Mouse (Mus musculus) heart, adult 18-20 months (tissue): ENCODE data around the gene Wdfy4. TPM values are rescaled to one million over a fixed set of nuclear protein-coding genes. Genes with fewer than 3 reads are reported as not detected.

ENCODE experiments used
- DNase-seq, 2 experiments: peaks; one replicate each; pipeline ENCODE4 v3.0.0; 2021 to 2022; ENCODE audit warnings: mixed read lengths in 1 of 2
- total RNA-seq, 2 experiments: library from RNA; stranded (reverse); gene quantifications; 2 replicates each; pipeline ENCODE4 v1.2.3; 2021

The Wdfy4 gene
- total RNA-seq, 2 experiments from 2014 or later = 4.0 to 7.5 TPM

DNA sequence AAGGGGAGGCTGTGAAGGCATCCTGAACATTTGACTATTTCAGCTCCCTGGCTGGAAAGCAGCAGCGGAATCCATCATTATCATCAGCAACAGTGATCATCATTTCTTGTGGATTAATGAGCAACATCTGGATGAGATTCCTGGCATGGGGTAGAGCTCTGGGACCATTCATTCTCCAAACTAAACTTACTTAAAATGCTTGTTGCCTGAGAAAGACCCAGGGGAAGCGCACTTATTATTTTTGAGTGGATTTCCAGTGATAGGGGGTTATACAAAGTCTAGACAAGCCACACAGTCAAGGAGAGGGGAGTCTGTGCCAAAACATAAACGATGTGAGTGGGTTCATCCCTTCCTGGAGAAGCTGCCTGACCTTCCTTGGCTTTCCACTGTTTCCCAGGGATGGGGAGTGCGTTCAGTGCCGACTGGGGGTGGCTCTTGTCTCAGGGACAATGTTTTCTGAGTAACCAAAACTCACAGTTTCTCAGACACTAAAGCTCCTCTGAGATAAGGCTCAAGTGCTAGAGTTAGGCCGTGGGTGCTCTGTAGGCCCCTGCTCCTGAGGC is 201.1 kb downstream of the Wdfy4 start:
- DNase-seq = peak; percentile 10 to 35

GRCm38 (mm10) chr14:32970700-32971099 is 214.6 kb downstream of the Wdfy4 start:
- DNase-seq = no peak

GRCm38 (mm10) chr14:32964742-32965141 is 220.6 kb downstream of the Wdfy4 start:
- no peak for DNase-seq

DNA sequence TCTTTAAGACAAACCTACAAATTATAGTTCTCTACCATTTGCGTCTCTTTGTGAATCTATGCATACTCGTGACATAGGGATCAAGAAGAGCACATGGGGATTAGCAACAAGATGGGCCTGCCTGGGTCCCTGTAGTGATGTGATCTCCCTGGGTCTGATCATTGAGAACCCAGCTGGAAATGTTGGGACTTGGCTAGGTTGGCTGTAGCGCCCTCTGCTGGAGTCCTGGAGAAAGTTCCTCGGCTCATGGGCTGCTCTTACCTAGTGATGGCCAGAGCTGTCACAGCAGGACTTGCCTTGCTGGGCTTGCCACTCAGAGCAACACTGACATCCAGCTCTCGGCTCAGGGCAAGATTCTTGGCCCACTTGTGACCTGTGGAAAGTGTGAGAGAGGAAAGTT is 224.8 kb downstream of the Wdfy4 start:
- DNase-seq = peak; percentile 61 to 83

GRCm38 (mm10) chr14:32958671-32959070 is 226.6 kb downstream of the Wdfy4 start:
- peak; percentile 16 to 23 for DNase-seq

DNA sequence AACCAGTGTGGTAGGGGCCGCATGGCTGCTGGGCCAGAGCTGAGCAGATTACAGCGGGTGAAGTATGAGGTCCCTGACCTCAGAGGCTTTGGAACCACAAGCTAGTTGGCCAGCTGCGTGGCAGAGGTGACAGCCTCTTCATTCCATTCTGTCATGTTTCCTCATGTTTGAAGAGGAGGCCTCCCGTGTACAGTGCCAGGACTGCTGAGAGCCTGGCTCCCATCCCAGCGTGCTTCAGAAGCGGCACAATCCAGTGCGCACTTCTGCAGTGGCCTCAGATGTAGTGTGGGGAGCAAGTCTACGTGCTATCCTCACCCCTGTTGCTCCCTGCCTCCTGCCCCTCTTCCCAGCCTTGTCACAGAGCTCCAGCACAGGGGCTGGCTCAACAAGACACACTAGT is 228.8 kb downstream of the Wdfy4 start:
- peak; percentile 73 to 76 for DNase-seq

GRCm38 (mm10) chr14:32950312-32951301 is 234.7 kb downstream of the Wdfy4 start:
- peak; percentile 67 to 81 for DNase-seq

GRCm38 (mm10) chr14:32947512-32947911 is 237.8 kb downstream of the Wdfy4 start:
- DNase-seq = peak; percentile 49 to 56

- DNase-seq = no peak
These were observed 246.1 kb downstream of the Wdfy4 start for GRCm38 (mm10) chr14:32939217-32939616.

DNA sequence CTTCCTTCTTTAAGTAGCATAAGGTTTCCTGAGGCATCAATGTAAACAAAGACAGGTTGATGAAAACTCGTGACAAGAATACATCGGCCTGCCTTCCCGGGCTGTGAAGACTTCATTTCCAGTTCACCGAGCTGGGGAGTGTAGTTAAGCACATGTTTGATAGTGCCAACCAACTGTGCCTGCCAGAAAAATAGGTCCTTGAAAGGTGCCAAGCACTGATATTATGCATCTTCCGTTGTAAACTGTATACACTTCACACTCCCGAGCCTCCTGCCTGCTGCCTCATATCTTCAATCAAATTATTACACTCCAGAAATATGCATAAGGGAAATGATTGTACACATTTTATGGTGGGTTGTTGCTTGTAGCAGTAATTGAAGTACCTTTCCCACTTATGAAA is 251.2 kb downstream of the Wdfy4 start:
- no peak for DNase-seq

- DNase-seq = peak in 1 of 2 experiments; percentile 33
These were observed 253.1 kb downstream of the Wdfy4 start for GRCm38 (mm10) chr14:32932220-32932619.

- peak in 1 of 2 experiments; percentile 57 for DNase-seq
These were observed 253.6 kb downstream of the Wdfy4 start for GRCm38 (mm10) chr14:32931709-32932108.

DNA sequence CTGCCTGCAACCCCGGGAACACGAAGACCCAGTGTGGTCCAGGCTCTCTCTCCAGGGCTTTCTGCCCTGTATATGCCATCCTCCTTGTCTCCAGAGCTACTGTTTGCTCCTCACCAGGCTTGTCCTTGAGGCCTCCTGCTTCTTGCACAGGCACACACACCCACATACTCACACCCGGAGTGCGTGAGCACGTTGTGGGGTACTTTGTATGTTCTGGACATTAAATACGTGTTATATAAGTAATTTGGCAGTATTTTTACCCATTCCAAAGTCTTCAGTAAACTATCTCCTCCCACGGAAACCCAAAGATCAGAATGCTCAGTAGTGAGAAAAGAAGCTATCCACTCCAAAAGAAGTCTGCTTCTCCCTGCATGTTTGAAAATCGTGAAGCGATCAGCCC is 261.4 kb downstream of the Wdfy4 start:
- DNase-seq = no peak

DNA sequence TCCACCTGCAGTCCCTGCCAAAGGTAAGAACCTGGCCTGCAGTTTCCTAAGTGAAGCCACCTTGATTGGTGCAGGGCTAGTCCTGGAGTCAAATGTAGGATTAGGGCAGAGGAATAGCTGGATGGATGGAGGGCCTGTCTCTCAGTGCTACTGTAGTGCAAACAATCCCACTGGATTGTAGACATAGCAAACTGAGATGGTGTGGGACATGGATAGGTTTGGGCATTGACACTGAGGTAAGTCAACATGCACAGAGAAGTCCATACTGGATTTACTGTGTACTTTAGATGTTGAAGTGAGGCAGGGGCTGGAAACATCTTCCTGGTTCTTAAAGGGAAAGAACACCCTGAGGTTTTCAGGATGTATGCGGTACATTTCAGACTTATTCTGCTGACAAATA is 267.4 kb downstream of the Wdfy4 start:
- no peak for DNase-seq

GRCm38 (mm10) chr14:32915360-32915759 is 269.9 kb downstream of the Wdfy4 start:
- peak in 1 of 2 experiments; percentile 46 for DNase-seq

DNA sequence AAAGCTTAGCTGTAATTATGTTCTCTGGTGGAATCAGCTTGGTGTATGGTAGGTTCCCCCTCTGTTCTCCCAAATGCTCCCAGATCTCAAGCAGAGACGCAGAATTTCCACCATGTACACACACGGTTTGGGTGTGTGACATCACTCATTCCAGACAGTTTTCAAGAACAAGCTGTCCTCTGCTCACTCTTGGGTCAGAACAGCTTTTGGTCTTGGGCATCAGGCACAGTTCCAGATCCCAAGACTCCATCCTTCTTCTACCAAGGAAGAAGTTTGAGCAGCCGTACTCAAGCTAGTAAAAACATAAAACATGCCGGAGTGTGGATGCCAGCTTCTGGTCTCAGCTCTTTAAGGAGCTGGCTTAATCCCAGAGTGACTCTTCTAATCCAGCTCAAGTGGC is 274.1 kb downstream of the Wdfy4 start:
- no peak for DNase-seq

Other genes with a start within 250 kb of the Wdfy4 start
- gene Lrrc18, start 194.1 kb downstream of the Wdfy4 start, total RNA-seq = under 1 TPM; 0.25 to 0.39 TPM
- gene Arhgap22, start 28.5 kb upstream of the Wdfy4 start, total RNA-seq = 1 to 10 TPM; 1.2 to 2.0 TPM